Mouse (Mus musculus): ENCODE data around the gene Cdk5r2. TPM values are rescaled to one million over a fixed set of nuclear protein-coding genes. Genes with fewer than 3 reads are reported as not detected.

Gene Cdk5r2
- total and polyA plus RNA-seq, 3 experiments, result 0.06 to 0.07 TPM; not detected in 1

DNA sequence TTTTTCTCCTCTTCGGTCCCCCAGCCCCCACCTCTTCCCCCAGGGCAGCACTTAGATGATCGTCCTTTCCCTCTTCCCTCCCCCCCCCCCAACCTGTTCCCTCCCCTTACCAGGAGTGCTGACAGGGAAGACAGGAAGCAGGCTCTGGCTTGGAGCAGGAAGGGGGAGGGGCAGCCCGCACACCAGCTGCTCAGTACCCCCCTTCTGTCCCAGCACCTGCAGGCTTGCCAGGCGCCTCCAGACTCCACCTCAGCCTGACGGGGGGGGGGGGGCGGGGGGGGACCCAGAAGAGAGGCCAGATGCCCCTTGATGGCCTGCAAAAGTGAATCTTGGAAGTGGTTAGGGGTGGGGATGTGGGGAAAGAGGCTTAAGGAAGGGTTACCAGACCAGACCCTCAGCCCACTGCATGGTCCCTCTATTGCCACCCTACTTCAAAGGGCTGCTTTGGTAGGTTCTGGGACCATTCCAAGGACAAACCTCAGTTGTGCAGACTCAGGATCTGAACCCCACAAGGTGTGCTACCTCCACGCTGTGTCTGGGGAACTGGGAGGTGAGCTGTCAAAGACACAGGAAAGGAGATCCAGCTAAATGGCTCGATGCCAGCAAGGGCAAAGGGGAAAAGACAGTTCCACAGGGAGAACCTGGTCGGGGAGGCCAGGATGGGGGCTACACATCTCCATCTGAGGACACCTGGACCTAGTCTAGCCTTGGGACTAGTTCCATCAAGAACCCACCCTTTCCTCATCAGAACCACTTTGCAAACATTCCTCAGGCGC is 44.1 kb downstream of the Cdk5r2 start:
- whole genome bisulfite sequencing, result 8% methylated on average over 9 of the region's 10 CpGs
- H3K4me3 ChIP-seq, result no peak overlapping the region
- no peak for DNase-seq
- peaks cover 9% of the 10 kb centered on the region for H3K27me3 ChIP-seq (ENCODE audit: control insufficient read depth, insufficient read depth, low read length)
- TF ChIP-seq CTCF (IDR thresholded peaks at IDR 0.05) (no peak), EP300 (IDR thresholded peaks at IDR 0.05; ENCODE audit: insufficient read depth, low read depth, low read length) (no peak), POLR2A (IDR thresholded peaks at IDR 0.05; ENCODE audit: insufficient read depth, low read depth, low read length) (no peak)
- no peaks in the 10 kb centered on the region for H3K79me2 ChIP-seq (replicated peaks; ENCODE audit: control insufficient read depth, insufficient read depth, low read length)
- no peaks in the 10 kb centered on the region for H3K4me1 ChIP-seq (ENCODE audit: control insufficient read depth, insufficient read depth, low read length)
- intact Hi-C loops (cut with DNase I), result no loop called here
- H3K9ac ChIP-seq (ENCODE audit: low read depth, low read length), result no peak overlapping the region
- H3K36me3 ChIP-seq (ENCODE audit: control insufficient read depth, insufficient read depth, low read length), result no peaks in the 10 kb centered on the region
- no peak overlapping the region for H3K27ac ChIP-seq

DNA sequence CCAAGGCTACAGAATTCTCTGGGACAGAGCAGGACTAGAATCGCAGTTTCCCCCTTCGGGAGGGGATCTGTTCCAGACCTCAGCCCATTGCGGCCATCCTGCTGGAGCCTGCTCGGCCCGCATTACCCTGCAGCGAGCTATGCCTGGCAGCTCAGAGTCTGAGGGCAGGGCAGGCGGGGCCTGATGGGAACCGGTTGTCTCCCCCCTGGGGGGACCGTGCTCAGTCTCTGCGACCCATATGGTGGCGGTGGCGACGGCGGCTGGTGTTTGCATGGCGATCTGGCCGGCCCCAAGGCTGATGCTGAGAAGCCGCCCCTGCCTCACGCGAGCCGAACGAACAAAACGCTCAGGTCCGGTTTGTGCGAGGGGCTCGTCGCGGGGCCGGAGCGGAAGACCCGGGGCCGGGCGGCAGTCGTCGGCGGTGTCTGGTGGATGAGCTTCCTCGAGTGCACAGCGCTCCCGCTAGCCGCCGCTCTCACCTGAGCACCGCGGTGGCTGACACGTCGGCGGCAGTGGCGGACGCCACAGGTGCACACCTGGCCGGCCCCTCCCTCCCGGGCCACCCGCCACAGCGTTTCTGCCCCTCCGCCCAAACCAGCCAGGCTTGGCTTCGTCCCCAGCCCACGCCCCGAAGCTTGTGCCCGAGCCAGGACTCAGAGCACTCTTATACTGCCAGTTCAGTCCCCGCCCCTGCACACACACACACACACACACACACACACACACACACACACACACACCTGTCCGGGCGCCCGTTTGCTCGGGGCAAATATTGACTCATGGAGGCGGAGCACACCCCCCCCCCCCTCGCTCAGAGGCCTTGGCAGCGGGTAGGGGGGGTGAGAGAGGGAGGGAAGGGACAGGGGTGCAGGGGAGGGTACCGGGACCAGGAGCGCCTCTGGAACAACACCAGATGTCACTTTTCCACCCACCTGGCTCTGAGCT is 45.9 kb downstream of the Cdk5r2 start:
- H3K79me2 ChIP-seq (replicated peaks; ENCODE audit: control insufficient read depth, insufficient read depth, low read length), result no peaks in the 10 kb centered on the region
- DNase-seq, result no peak
- no peak for TF ChIP-seq POLR2A (IDR thresholded peaks at IDR 0.05; ENCODE audit: insufficient read depth, low read depth, low read length)
- no peak for TF ChIP-seq EP300 (IDR thresholded peaks at IDR 0.05; ENCODE audit: insufficient read depth, low read depth, low read length)
- TF ChIP-seq CTCF (IDR thresholded peaks at IDR 0.05), result no peak
- H3K4me3 ChIP-seq, result no peak overlapping the region
- H3K27ac ChIP-seq, result no peak overlapping the region
- intact Hi-C loops (cut with DNase I), result no loop called here
- WGBS, result 3% methylated on average over 66 of the region's 66 CpGs
- peaks cover 9% of the 10 kb centered on the region for H3K27me3 ChIP-seq (ENCODE audit: control insufficient read depth, insufficient read depth, low read length)
- no peaks in the 10 kb centered on the region for H3K4me1 ChIP-seq (ENCODE audit: control insufficient read depth, insufficient read depth, low read length)
- no peak overlapping the region for H3K9ac ChIP-seq (ENCODE audit: low read depth, low read length)
- no peaks in the 10 kb centered on the region for H3K36me3 ChIP-seq (ENCODE audit: control insufficient read depth, insufficient read depth, low read length)

DNA sequence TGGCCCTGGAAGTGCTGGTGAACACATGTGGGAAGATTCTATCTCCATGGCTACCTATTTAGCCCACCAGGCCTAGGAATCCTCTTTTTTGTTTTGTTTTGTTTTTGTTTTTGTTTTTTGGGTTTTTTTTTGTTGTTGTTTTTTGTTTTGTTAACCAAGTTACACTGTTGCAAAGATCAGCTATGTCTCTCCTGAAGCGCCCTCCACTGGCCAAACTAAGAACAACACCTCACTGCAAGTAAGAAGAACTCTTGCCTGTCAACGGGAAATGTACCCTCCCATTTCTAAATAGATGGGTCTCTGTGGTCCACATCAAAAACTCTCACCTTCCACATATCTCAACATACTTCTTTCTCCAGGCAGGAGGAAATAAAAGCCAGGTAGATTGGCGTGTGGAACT is 47.0 kb downstream of the Cdk5r2 start:
- TF ChIP-seq CTCF (IDR thresholded peaks at IDR 0.05) (peak; percentile 72), EP300 (IDR thresholded peaks at IDR 0.05; ENCODE audit: insufficient read depth, low read depth, low read length) (no peak), POLR2A (IDR thresholded peaks at IDR 0.05; ENCODE audit: insufficient read depth, low read depth, low read length) (no peak)
- no peak for DNase-seq
- Histone ChIP-seq H3K4me1 (ENCODE audit: control insufficient read depth, insufficient read depth, low read length) (no peaks in the 10 kb centered on the region), H3K36me3 (ENCODE audit: control insufficient read depth, insufficient read depth, low read length) (no peaks in the 10 kb centered on the region), H3K4me3 (no peak overlapping the region), H3K27me3 (ENCODE audit: control insufficient read depth, insufficient read depth, low read length) (peaks cover 9% of the 10 kb centered on the region), H3K9ac (ENCODE audit: low read depth, low read length) (no peak overlapping the region), H3K27ac (no peak overlapping the region), H3K79me2 (replicated peaks; ENCODE audit: control insufficient read depth, insufficient read depth, low read length) (no peaks in the 10 kb centered on the region)
- intact Hi-C loops (cut with DNase I), result no loop called here
- WGBS, result 3% methylated on average over 3 of the region's 3 CpGs

DNA sequence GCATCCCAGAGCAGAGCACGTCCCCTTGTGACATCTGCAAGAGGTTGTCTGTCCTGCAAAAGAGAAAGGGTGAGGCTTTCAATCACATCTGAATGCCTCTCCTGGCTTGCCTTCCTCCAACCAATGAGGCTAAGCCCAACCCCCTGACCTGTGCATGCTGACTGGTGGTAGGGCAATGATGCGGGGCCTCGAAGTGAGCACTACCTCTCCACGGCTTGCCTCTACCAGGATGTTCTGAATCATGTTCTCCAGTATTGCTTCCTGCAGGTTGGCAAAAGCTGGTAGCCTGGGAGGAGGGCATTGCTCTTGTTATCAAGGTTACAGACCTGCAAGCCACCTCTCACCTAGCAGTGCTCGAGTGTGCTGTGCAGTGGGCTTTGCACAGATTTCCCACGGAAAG is 47.5 kb downstream of the Cdk5r2 start:
- 16% methylated on average over 6 of the region's 6 CpGs for WGBS
- no peak for DNase-seq
- Histone ChIP-seq H3K79me2 (replicated peaks; ENCODE audit: control insufficient read depth, insufficient read depth, low read length) (no peaks in the 10 kb centered on the region), H3K36me3 (ENCODE audit: control insufficient read depth, insufficient read depth, low read length) (no peaks in the 10 kb centered on the region), H3K27ac (no peak overlapping the region), H3K27me3 (ENCODE audit: control insufficient read depth, insufficient read depth, low read length) (peaks cover 9% of the 10 kb centered on the region), H3K9ac (ENCODE audit: low read depth, low read length) (no peak overlapping the region), H3K4me1 (ENCODE audit: control insufficient read depth, insufficient read depth, low read length) (no peaks in the 10 kb centered on the region), H3K4me3 (no peak overlapping the region)
- TF ChIP-seq CTCF (IDR thresholded peaks at IDR 0.05) (no peak), EP300 (IDR thresholded peaks at IDR 0.05; ENCODE audit: insufficient read depth, low read depth, low read length) (no peak), POLR2A (IDR thresholded peaks at IDR 0.05; ENCODE audit: insufficient read depth, low read depth, low read length) (no peak)
- intact Hi-C loops (cut with DNase I), result no loop called here

Small RNA genes lying within 50 kb of the gene (microRNA-seq; reads per million reads assigned to microRNA genes)
- gene Mir375, result 13.5 to 28.6 reads per million in 2 experiments

Other genes with a start within 250 kb of the Cdk5r2 start
- gene Ttll4, start 193.2 kb upstream of the Cdk5r2 start, total RNA-seq (2021), result 10 to 100 TPM in 1 of 2 experiments, 1 to 10 TPM in 1; 9.7 to 10.9 TPM
- gene Ttll4, start 193.2 kb upstream of the Cdk5r2 start, polyA plus RNA-seq (2012; rRNA removed), result 6.6 and 15.5 TPM in 2 replicates
- 10 to 100 TPM; 10.1 to 18.1 TPM for gene Cyp27a1, start 141.4 kb upstream of the Cdk5r2 start, total RNA-seq (2021)
- gene Cyp27a1, start 141.4 kb upstream of the Cdk5r2 start, polyA plus RNA-seq (2012; rRNA removed), result 17.0 and 22.2 TPM in 2 replicates
- 1 to 10 TPM; 1.1 to 1.3 TPM for gene Prkag3, start 105.7 kb upstream of the Cdk5r2 start, total RNA-seq (2021)
- gene Prkag3, start 105.7 kb upstream of the Cdk5r2 start, polyA plus RNA-seq (2012; rRNA removed), result 2.1 and 3.0 TPM in 2 replicates
- under 1 TPM; 0.32 to 0.70 TPM for gene Wnt6, start 83.0 kb upstream of the Cdk5r2 start, total RNA-seq (2021)
- 0.38 and 0.39 TPM in 2 replicates for gene Wnt6, start 83.0 kb upstream of the Cdk5r2 start, polyA plus RNA-seq (2012; rRNA removed)
- not detected for gene Wnt10a, start 63.4 kb upstream of the Cdk5r2 start, total RNA-seq (2021)
- gene Wnt10a, start 63.4 kb upstream of the Cdk5r2 start, polyA plus RNA-seq (2012; rRNA removed), result not detected in 2 replicates
- not detected for gene Fev, start 30.5 kb downstream of the Cdk5r2 start, total RNA-seq (2021)
- gene Fev, start 30.5 kb downstream of the Cdk5r2 start, polyA plus RNA-seq (2012; rRNA removed), result 0.10 TPM in 1 of 2 replicates, not detected in the other
- not detected for gene Cryba2, start 38.2 kb downstream of the Cdk5r2 start, total RNA-seq (2021)
- 0.16 TPM in 1 of 2 replicates, not detected in the other for gene Cryba2, start 38.2 kb downstream of the Cdk5r2 start, polyA plus RNA-seq (2012; rRNA removed)
- not detected for gene Cfap65, start 80.7 kb downstream of the Cdk5r2 start, total RNA-seq (2021)
- 0.03 and 2.3 TPM in 2 replicates for gene Cfap65, start 80.7 kb downstream of the Cdk5r2 start, polyA plus RNA-seq (2012; rRNA removed)
- gene Ihh, start 96.7 kb downstream of the Cdk5r2 start, total RNA-seq (2021), result under 1 TPM; 0.14 to 0.16 TPM
- gene Ihh, start 96.7 kb downstream of the Cdk5r2 start, polyA plus RNA-seq (2012; rRNA removed), result 0.04 and 0.23 TPM in 2 replicates

All from heart, adult 2 months (tissue).